Comparison of ENCODE assay signal across 16 mouse cellular contexts in the genomic region with DNA sequence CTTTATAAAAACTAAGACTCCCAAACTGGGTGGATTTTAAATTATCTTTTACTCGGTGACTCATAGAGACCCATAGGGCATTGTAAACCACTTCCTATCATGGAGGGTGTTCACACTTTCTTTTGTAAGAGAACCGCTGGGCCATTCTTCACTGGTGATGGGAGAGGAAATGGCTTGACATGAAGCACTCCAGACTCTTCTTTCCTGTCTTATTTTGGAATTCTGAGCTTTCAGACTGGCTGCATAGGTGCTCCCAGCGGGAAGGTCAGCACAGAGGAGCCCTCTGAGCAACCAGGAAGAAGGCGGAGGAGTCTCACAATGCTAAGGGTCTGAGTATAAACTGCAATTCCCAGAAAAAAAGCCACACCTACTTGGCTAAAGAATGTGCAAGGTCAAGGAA. TPM values are rescaled to one million over a fixed set of nuclear protein-coding genes. Genes with fewer than 3 reads are reported as not detected.
A peak's percentile ranks its signal among the peaks of the same experiment; 100 is the strongest.
DNase-seq lines count a peak whose midpoint lies in the region; ATAC-seq and TF ChIP-seq lines count a peak whose summit lies in the region.
"Had no signal": no experiment of that assay in that cellular context is flagged by ENCODE, and none has a peak within 500 bp of the region (broad histone marks: within the 10 kb centered on the region; RNA-seq: fewer than 3 reads in every experiment).

No protein-coding gene starts in this region.

- H3K4me3 ChIP-seq in layer of hippocampus, adult 2 months = no peak overlapping the region
- H3K4me3 ChIP-seq: liver, embryonic 15.5 days; midbrain, embryonic 10.5 days; neural tube, embryonic 13.5 days had no signal

- DNase-seq in kidney, adult 11 months = peak; percentile 8
- no peak for DNase-seq in kidney, adult 18-20 months
- peak; percentile 52 for DNase-seq in 416B (ENCODE audit: low read depth)
- DNase-seq in ES-CJ7 (ENCODE audit: low read depth, low spot score) = peak; percentile 71
- no peak for DNase-seq in thymus, postnatal 25 days
- no peak for DNase-seq in layer of hippocampus, adult 2 months (ENCODE audit: low spot score in 2 of 2)
- DNase-seq: cerebellum, adult 9-11 months; gastrocnemius, postnatal 25 days; right cerebral cortex, postnatal 14 days; thymus, postnatal 4 days had no signal

- no peak for TF ChIP-seq CTCF in layer of hippocampus, adult 2 months (conservative IDR thresholded peaks at IDR 0.05)

- no peak overlapping the region for H3K27ac ChIP-seq in layer of hippocampus, adult 2 months
- H3K27ac ChIP-seq: hindbrain, embryonic 14.5 days; kidney, postnatal 0 days; liver, embryonic 15.5 days; midbrain, embryonic 10.5 days; neural tube, embryonic 13.5 days had no signal

- ATAC-seq in inflammation-experienced regulatory T-cells, adult 6 months = peak; percentile 83

RNA-seq across cellular contexts. Expression of a gene that starts 51.4 kb away (rescaled TPM):
- polyA plus RNA-seq in inflammation-experienced regulatory T-cells, adult 6 months (2017; shearing (Covaris generic)) = over 10,000 TPM; 12,659 to 15,684 (median 12,791) TPM
- total RNA-seq in layer of hippocampus, adult 2 months (2021) = 1,000 to 10,000 TPM; 1,652 to 1,714 TPM

Comparison
In these comparisons a context has a peak if more than half of its experiments do, and no peak if none do; other contexts are left out.
1. DNase-seq: peak in kidney, adult 11 months (single experiment), 416B (single experiment) and ES-CJ7 (single experiment); none in kidney, adult 18-20 months (single experiment), thymus, postnatal 25 days (single experiment) and layer of hippocampus, adult 2 months (0 of 2).